Mouse (Mus musculus) kidney, adult 2 months (tissue): ENCODE measurements around the gene Prps2. TPM values are rescaled to one million over a fixed set of nuclear protein-coding genes. Genes with fewer than 3 reads are reported as not detected.

Source experiments
- DNase-seq: peaks from one replicate; pipeline ENCODE4 v3.0.0; 2021
- H3K27ac ChIP-seq: fragments of 200-500 bp; 2 replicates; pipeline ENCODE4 v1.5.1; 2012; ENCODE audit warnings: low read depth, low read length, control low read depth, inconsistent platforms; ENCODE audit not compliant: insufficient read depth
- H3K27me3 ChIP-seq: fragments of 200-500 bp; replicated peaks from 2 replicates; pipeline ENCODE4 v1.6.1; 2012; ENCODE audit warnings: mild to moderate bottlenecking, moderate library complexity, low read length, inconsistent platforms; ENCODE audit not compliant: control insufficient read depth, insufficient read depth
- H3K36me3 ChIP-seq: fragments of 200-500 bp; 2 replicates; pipeline ENCODE4 v1.6.1; 2012; ENCODE audit warnings: mild to moderate bottlenecking, moderate library complexity, low read length, inconsistent platforms; ENCODE audit not compliant: control insufficient read depth, insufficient read depth
- H3K4me1 ChIP-seq: fragments of 200-500 bp; 2 replicates; pipeline ENCODE4 v1.6.1; 2011; ENCODE audit warnings: low read length; ENCODE audit not compliant: control insufficient read depth, insufficient read depth
- H3K4me3 ChIP-seq: fragments of 200-500 bp; 2 replicates; pipeline ENCODE4 v1.5.1; 2011; ENCODE audit warnings: mild to moderate bottlenecking, low read depth, low read length, control low read depth; ENCODE audit not compliant: insufficient read depth
- CTCF ChIP-seq: fragments of 200-500 bp; conservative IDR thresholded peaks from 2 replicates; pipeline ENCODE4 v1.5.1; 2011; ENCODE audit warnings: low read depth, mild to moderate bottlenecking, control low read depth, low read length, moderate library complexity, mixed read lengths; ENCODE audit not compliant: insufficient read depth, insufficient read length
- POLR2A ChIP-seq: fragments of 200-500 bp; IDR thresholded peaks from one replicate; pipeline ENCODE4 v1.6.1; 2011; ENCODE audit warnings: low read depth, low read length, control low read depth
- WGBS: fragments of 180-500 bp; shearing (Covaris S2); methylation state at CpG from one replicate; pipeline ENCODE4 v1.1.7; 2018; 5-methylcytosine and 5-hydroxymethylcytosine counted together
- polyA plus RNA-seq: library from polyadenylated mRNA; depleted of rRNA; stranded (reverse); fragments of >200 nt; gene quantifications from 2 replicates; pipeline ENCODE4 v1.2.3, GENCODE M21; 2012

Prps2 gene
- polyA plus RNA-seq, 1 experiment: 26.8 TPM

DNA sequence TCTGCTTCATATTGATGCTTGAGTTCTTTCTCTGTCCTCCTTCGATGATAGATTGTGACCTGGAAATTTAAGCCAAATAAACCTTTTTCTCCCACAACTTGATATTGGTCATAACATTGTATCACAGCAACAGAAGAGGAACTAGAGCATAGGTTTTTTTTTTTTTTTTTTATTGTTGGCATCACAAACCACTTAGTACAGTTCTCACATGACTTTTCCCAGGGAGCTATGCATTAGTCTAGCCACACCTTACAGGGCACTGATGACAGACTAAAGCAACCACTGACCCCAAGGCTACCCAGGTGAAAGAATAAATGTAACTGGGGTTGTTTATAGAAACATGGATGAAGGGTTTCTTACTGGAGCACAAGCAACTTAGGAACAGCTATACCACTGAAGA, 44.6 kb downstream of the Prps2 start:
- 88% methylated on average over 1 of the region's 1 CpGs for WGBS
- no peak for DNase-seq
- Histone ChIP-seq H3K4me1 (no peaks in the 10 kb centered on the region), H3K4me3 (no peak overlapping the region), H3K27me3 (no peaks in the 10 kb centered on the region), H3K36me3 (no peaks in the 10 kb centered on the region), H3K27ac (no peak overlapping the region)
- TF ChIP-seq POLR2A (no peak), CTCF (no peak)

GRCm38 (mm10) chrX:167334571-167334970, 48.0 kb downstream of the Prps2 start:
- no peak for TF ChIP-seq POLR2A
- TF ChIP-seq CTCF: no peak
- DNase-seq: no peak
- Histone ChIP-seq H3K4me1 (no peaks in the 10 kb centered on the region), H3K27ac (no peak overlapping the region), H3K4me3 (no peak overlapping the region), H3K27me3 (no peaks in the 10 kb centered on the region), H3K36me3 (no peaks in the 10 kb centered on the region)
- WGBS: 100% methylated on average over 1 of the region's 1 CpGs

DNA sequence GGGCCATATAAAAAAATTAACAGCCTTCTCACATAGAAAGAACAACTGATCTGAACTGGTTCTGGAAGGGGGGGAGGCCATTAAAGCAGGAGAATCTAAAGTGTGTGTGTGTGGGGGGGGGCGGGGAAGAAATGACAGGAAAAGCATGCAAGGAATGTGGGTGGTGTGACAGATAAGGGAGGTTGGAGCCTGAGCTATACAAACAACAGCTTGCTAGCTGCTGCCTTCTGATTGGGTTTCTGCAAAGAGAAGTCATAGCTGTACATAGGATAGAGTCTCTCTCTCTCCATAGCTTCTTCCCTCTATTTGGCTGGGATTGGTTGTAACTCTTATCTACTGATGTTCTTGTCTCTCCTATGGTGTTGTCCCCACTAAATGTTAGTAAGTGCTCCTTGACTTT, 49.9 kb downstream of the Prps2 start:
- H3K27ac ChIP-seq: no peak overlapping the region
- no peaks in the 10 kb centered on the region for H3K27me3 ChIP-seq
- no peaks in the 10 kb centered on the region for H3K36me3 ChIP-seq
- WGBS: 71% methylated on average over 1 of the region's 1 CpGs
- TF ChIP-seq POLR2A (no peak), CTCF (no peak)
- no peaks in the 10 kb centered on the region for H3K4me1 ChIP-seq
- no peak for DNase-seq
- H3K4me3 ChIP-seq: no peak overlapping the region

DNA sequence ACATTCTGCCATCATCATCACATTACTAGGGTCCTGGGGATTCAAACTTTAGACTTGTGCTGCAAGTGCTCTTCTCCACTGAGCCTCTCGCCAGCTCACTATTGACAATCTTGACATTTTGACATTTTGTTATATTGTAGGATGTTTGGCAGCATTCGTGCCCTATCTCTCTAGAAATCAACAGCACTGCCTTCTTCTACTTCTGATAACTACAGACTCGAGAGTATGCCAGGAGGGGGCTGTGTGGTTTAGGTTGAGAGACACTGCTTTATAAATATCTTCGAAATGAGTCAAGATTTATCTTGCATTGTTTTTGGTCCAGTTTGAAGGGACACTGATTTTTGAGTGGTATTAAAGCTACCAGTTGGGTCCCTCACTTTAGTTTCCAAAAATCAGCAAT, 51.6 kb downstream of the Prps2 start:
- Histone ChIP-seq H3K4me1 (no peaks in the 10 kb centered on the region), H3K27me3 (no peaks in the 10 kb centered on the region), H3K27ac (no peak overlapping the region), H3K36me3 (no peaks in the 10 kb centered on the region), H3K4me3 (no peak overlapping the region)
- TF ChIP-seq CTCF: no peak
- no peak for TF ChIP-seq POLR2A
- no peak for DNase-seq
- 73% methylated on average over 4 of the region's 4 CpGs for WGBS

- Histone ChIP-seq H3K36me3 (no peaks in the 10 kb centered on the region), H3K4me1 (no peaks in the 10 kb centered on the region), H3K27me3 (no peaks in the 10 kb centered on the region), H3K4me3 (no peak within 1 kb of the TSS), H3K27ac (no peak within 1 kb of the TSS)
- TF ChIP-seq POLR2A: no peak
- no peak for TF ChIP-seq CTCF
- no peak for DNase-seq
- WGBS: 72% methylated on average over 6 of the region's 6 CpGs
These were observed 52.1 kb downstream of the Prps2 start, which contains the start of gene Tlr7 for GRCm38 (mm10) chrX:167330399-167330798. Gene Tlr7 (minus strand): TSS chrX:167330558.

- 100% methylated on average over 1 of the region's 1 CpGs for WGBS
- H3K27ac ChIP-seq: no peak overlapping the region
These were observed 52.9 kb downstream of the Prps2 start for GRCm38 (mm10) chrX:167329620-167330019.

GRCm38 (mm10) chrX:167329098-167329497, 53.5 kb downstream of the Prps2 start:
- H3K27ac ChIP-seq: no peak overlapping the region
- no peaks in the 10 kb centered on the region for H3K36me3 ChIP-seq
- 47% methylated on average over 1 of the region's 1 CpGs for WGBS
- peak; percentile 6 for DNase-seq
- H3K4me3 ChIP-seq: no peak overlapping the region
- no peaks in the 10 kb centered on the region for H3K4me1 ChIP-seq
- no peaks in the 10 kb centered on the region for H3K27me3 ChIP-seq
- no peak for TF ChIP-seq CTCF
- TF ChIP-seq POLR2A: no peak

More at GRCm38 (mm10) chrX:167329620-167330019, 52.9 kb downstream of the Prps2 start:
- no peaks in the 10 kb centered on the region for H3K36me3 ChIP-seq
- no peaks in the 10 kb centered on the region for H3K27me3 ChIP-seq
- no peak for DNase-seq
- TF ChIP-seq CTCF (no peak), POLR2A (no peak)
- no peaks in the 10 kb centered on the region for H3K4me1 ChIP-seq
- H3K4me3 ChIP-seq: no peak overlapping the region
